Mouse (Mus musculus): ENCODE measurements around the gene Gm6525. TPM values are rescaled to one million over a fixed set of nuclear protein-coding genes. Genes with fewer than 3 reads are reported as not detected.
A peak's percentile ranks its signal among the peaks of the same experiment; 100 is the strongest.

The Gm6525 gene
- total RNA-seq (2021) = not detected
- long read RNA-seq, experiment 1 = 0 reads
- long read RNA-seq, experiment 2 = 0 reads

DNA sequence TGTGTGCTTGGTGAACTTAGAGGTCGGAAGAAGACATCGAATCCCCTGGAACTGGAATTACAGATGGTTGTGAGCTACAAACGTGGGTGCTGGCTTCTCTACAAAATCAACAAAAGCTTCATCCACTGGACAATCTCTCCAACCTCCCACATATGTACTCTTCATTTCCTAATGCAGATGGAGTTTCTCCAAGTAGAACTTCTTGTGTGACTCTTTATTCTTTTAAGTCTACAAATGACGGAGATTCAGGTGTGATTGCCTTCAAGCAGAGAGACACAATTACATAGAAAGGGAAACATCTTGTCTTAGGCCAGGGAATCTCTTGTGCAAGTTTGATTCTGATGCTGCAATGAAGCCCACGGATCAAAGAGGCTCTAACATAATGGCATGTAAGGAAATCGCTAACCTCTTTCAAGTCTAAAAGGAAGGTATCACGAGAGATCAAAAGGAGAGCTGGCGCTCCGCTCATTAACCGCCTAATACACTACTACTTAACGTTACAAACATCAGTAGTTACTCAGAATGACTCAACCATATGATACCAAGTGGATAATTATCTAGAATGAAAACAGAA is at the start of gene Gm6525:
Gene Gm6525 (plus strand): TSS at position 524 of the 574 bp plus-strand sequence.
- intact Hi-C loops (cut with DNase I) = loop anchor here (10.0 kb wide), 1 partner anchor 371 kb away; no protein-coding TSS in a partner anchor
- DNase-seq = no peak
- Histone ChIP-seq H3K27ac (no peak within 1 kb of the TSS), H3K4me3 (no peak within 1 kb of the TSS)
- TF ChIP-seq CTCF (IDR thresholded peaks at IDR 0.05) = no peak

DNA sequence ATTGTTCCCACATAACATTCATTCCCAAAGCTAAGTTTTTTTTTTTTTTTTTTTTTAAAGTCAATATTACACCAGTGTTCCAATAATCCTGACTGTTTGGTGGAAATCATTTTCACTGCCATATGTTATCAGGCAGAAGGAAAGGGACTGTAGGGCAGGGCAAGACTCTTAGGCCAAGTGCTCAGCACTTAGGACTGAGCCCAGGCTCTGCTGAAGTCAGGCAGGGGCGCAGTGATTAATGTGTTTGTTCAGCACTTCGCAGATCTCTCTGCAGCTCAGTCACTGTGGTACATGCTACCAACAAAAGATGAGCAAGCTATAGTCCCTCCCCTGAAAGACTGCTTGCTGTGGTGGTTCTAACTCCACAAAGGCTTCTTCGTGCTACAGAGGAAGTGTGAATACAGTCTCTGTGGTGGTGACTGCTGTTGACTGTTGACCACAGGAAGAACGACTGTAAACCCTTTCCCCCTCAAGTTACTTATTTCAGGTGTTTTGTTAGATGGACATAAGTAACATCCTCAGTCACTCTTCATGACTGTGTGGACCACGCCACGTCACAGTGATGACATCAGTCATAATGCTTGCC is 48.1 kb upstream of the Gm6525 start:
- H3K27ac ChIP-seq = 0 out of 2 replicates have a peak overlapping the region, but pooled peaks have one; percentile 24
- TF ChIP-seq CTCF (IDR thresholded peaks at IDR 0.05) = no peak
- no peak for DNase-seq
- no peak overlapping the region for H3K4me3 ChIP-seq
- intact Hi-C loops (cut with DNase I) = loop anchor here (10.0 kb wide), 1 partner anchor 211 kb away; no protein-coding TSS in a partner anchor

DNA sequence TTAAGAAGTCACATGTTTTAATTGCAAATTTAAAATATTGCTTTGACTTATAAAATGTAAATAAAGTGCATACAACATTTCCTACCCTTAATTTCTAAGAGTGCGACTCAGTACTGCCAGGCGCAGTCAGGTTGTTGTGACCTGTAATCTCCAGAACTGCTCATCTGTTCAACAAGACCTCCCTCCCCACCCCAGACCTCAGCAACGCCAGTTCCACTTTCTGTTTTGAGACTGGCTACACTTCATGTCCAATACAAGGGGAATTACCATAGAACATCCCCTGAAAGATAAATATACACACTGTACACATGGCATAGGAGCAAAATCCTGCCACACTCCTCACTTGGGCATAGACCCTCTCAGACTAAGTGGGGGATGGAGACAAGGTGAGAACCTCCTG is 47.2 kb upstream of the Gm6525 start:
- DNase-seq = no peak
- intact Hi-C loops (cut with DNase I) = loop anchor here (10.0 kb wide), 1 partner anchor 212 kb away; no protein-coding TSS in a partner anchor
- no peak overlapping the region for H3K4me3 ChIP-seq
- peak overlapping the region; percentile 61 for H3K27ac ChIP-seq
- no peak for TF ChIP-seq CTCF (IDR thresholded peaks at IDR 0.05)

DNA sequence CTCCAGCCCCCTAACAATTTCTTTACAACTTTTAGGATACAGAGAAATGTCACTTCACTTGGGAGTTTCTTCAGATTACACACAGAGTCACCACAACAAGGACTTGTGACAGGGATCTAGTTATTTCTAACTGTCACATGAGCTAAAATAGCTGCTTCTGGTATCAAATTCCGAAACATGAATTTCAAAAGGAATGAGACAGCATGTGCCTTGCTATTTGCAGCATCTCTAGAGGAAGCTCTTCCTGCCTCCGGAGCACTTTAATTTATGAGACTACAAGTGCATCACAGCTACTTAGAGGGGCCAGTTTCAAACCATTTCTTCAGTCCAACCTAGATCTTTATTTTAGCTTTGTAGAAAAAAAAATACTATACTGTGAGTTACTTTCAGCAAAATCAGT is 46.5 kb upstream of the Gm6525 start:
- TF ChIP-seq CTCF (IDR thresholded peaks at IDR 0.05) = no peak
- intact Hi-C loops (cut with DNase I) = loop anchor here (10.0 kb wide), 1 partner anchor 213 kb away; no protein-coding TSS in a partner anchor
- no peak overlapping the region for H3K4me3 ChIP-seq
- peak overlapping the region; percentile 61 for H3K27ac ChIP-seq
- DNase-seq = no peak

DNA sequence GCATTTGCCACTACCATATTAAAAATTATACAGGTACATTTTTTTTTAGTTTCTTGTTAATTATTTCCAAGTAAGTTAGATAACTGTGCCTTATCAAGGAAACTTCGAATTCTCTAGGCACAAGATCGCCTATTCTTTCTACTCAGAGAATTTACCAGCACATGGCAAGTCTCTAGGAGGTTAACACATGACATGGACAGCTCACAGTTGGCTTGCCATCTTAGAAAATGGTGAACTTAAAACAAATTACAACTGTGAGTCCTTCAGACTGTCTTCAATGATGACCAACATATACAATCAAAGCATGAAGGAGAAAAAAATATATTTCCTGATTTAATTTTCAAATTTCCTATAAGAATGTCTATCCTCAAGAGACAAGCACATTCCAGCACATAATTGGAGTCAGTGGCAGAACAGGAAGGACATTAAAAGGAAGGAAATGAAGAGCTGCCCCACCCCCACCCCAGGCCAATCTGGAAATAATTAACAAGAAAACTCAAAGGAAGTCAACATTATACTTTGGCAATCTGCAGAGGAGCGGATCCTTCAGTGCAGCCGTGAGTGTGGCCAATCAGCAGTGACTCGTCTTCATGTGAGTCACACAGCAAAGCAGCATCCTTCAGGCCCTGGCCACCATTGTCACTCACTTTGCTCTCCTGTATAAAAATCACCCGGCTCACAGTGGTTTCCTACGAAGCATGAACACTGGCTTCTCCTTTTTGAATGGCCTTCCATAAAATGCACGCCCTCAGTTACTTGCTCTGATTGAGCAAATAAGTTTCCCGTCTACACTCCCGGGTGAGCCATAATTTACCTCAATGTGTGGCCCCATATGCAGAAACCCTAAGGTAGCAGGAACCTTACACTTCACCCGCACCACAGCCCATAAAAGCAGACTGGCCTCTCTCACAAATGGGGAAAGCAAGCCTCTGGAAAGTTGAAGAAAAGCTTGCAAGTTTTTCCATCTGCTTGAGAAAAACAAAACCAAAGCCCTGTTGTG is 44.7 kb upstream of the Gm6525 start:
- intact Hi-C loops (cut with DNase I) = loop anchor here (10.0 kb wide), 1 partner anchor 214 kb away; no protein-coding TSS in a partner anchor
- TF ChIP-seq CTCF (IDR thresholded peaks at IDR 0.05) = no peak
- peak overlapping the region; percentile 52 for H3K27ac ChIP-seq
- no peak for DNase-seq
- no peak overlapping the region for H3K4me3 ChIP-seq

DNA sequence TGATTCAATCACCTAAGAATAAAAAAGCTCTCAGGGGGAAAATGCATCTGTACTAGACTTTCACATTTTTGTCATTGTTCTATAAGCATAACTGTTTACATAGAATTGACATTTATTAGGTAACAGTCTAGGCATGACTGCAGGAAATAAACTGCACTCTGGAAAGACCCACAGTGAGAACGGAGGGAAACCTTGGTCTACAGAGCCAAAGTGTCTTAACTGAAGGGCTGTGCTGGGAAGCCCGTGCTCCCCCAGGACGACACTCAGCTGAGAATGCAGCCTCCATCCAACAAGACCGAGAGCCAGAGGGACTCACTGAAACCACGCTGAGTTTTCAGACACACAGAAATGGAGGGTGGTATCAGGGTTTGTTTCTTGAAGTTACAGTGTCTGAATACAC is 43.1 kb upstream of the Gm6525 start:
- no peak overlapping the region for H3K4me3 ChIP-seq
- DNase-seq = no peak
- TF ChIP-seq CTCF (IDR thresholded peaks at IDR 0.05) = no peak
- intact Hi-C loops (cut with DNase I) = no loop called here
- no peak overlapping the region for H3K27ac ChIP-seq

DNA sequence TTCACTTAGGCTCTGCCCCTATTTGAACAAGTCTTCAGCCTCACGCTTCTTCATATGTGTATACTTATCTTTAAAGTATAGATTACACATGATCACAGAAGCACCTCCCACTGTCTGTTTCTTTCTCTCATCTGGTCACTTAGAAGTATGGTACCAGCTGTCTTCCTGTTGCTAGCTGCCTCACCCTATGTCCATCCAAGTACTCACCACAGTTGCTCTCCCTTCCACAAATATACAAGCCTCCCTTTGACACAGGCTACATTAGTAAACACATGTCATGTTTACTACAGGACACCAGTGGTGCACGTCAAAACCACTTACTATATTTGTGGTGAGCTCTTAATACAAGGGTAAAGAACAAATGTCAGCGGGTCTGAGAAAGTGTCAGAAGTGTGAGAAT is 42.5 kb upstream of the Gm6525 start:
- H3K27ac ChIP-seq = no peak overlapping the region
- no peak for TF ChIP-seq CTCF (IDR thresholded peaks at IDR 0.05)
- DNase-seq = no peak
- intact Hi-C loops (cut with DNase I) = no loop called here
- H3K4me3 ChIP-seq = no peak overlapping the region

DNA sequence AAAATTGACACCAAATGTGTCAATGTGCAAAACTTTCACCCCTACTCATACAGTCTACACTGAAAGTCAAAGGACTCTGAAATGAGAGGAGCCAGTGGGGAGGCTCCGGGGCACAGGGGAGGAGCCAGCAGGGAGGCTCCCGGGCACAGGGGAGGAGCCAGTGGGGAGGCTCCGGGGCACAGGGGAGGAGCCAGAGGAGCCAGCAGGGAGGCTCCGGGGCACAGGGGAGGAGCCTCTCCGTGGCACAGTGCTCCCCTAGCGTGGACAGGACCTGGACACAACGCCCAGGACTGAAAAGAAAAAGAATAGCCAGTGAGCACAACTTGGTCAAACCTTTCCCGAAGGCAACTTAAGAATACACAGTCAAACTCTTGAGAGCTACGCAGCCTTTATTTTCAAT is 38.5 kb upstream of the Gm6525 start:
- peak overlapping the region; percentile 16; the same call in 1 of the 2 replicates for H3K27ac ChIP-seq
- no peak for TF ChIP-seq CTCF (IDR thresholded peaks at IDR 0.05)
- intact Hi-C loops (cut with DNase I) = no loop called here
- DNase-seq = peak; percentile 41
- peak overlapping the region; percentile 42 for H3K4me3 ChIP-seq

DNA sequence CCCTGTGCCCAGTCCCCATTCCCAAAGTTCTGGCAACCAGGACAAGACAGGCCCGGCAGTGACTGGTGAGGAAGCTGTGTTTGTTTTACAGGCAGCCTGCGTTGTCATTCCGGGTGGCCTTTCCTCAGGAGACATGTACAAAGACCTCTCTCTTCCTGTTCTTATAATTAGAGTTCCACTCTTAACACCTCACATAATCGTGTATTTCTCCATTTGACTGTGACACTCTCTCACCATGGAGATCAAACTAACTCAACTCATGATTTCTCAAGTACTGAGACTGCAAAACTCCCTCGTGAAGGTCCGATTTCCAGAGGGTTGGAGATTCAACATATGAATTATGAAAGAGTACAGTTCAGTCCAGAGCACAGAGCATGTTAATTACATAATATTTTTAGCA is 38.0 kb upstream of the Gm6525 start:
- intact Hi-C loops (cut with DNase I) = no loop called here
- no peak for TF ChIP-seq CTCF (IDR thresholded peaks at IDR 0.05)
- Histone ChIP-seq H3K27ac (peak overlapping the region; percentile 16; the same call in 1 of the 2 replicates), H3K4me3 (peak overlapping the region; percentile 42)
- DNase-seq = no peak

DNA sequence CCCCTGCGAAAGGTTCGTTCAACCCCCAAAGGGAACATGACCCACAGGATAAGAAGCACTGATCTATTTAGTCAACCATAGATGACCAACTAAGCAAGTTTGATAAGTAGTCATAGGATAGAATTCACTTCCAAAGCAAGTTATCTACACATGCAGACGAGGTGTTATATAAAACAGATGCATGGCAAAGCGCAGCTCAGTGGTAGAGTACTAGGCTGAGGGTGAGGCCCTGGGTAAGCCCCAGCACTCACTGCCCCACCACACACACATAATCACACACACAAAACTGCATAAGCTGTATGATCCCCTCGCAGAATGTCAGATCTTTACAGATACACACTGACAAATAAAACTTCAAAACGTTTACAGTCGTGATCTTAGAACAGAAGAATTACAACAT is 37.4 kb upstream of the Gm6525 start:
- intact Hi-C loops (cut with DNase I) = no loop called here
- Histone ChIP-seq H3K4me3 (no peak overlapping the region), H3K27ac (no peak overlapping the region)
- DNase-seq = no peak
- no peak for TF ChIP-seq CTCF (IDR thresholded peaks at IDR 0.05)

DNA sequence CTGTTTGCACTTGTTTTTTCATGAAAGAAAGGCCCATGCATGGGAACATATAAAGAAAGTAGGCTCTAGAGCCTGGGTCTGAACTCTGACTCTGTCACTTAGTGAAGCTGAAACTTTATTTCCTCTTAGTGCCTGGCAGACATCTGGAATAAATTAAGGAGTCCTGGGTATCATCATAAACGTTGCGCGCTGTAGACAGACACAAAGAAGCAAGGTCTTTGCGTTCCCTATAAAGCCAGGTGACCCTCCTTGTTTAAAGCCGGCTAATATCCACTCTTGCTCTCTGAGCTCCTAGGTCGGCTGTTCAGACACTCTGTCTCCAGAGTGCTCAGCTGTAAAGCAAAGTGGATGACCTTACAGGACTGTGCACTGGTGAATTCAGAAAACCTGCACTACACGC is 33.0 kb upstream of the Gm6525 start:
- no peak for TF ChIP-seq CTCF (IDR thresholded peaks at IDR 0.05)
- intact Hi-C loops (cut with DNase I) = no loop called here
- DNase-seq = no peak
- Histone ChIP-seq H3K27ac (no peak overlapping the region), H3K4me3 (no peak overlapping the region)

DNA sequence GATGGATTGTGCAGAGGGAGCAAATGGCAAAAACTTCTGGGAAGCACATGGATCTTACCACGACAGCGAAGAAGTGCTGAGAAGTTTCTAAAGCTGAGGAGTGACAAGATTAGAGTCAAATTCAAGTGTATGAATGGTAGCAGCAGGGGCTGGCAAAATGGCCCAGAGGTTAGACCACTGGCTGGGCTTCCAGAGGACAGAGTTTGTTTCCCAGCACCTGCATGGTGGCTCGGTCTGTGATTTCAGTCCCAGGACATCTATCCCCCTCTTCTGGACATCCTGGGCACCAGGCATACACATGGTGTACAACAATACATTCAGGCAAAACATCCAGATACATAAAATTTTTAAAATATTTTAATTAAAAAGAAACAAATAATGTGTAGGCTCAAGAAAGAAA is 24.1 kb upstream of the Gm6525 start:
- no peak overlapping the region for H3K4me3 ChIP-seq
- DNase-seq = no peak
- intact Hi-C loops (cut with DNase I) = loop anchor here (10.0 kb wide), 1 partner anchor 205 kb away; no protein-coding TSS in a partner anchor
- no peak overlapping the region for H3K27ac ChIP-seq
- TF ChIP-seq CTCF (IDR thresholded peaks at IDR 0.05) = no peak

All from gastrocnemius, adult 2 months (tissue).